Mouse (Mus musculus): ENCODE data around the gene Ermap.

The Ermap gene

GRCm38 (mm10) chr4:119188060-119188785, 1.6 kb downstream of the Ermap start:
- DNase-seq (ENCODE audit: extremely low read depth, low read depth): peak; percentile 87

DNA sequence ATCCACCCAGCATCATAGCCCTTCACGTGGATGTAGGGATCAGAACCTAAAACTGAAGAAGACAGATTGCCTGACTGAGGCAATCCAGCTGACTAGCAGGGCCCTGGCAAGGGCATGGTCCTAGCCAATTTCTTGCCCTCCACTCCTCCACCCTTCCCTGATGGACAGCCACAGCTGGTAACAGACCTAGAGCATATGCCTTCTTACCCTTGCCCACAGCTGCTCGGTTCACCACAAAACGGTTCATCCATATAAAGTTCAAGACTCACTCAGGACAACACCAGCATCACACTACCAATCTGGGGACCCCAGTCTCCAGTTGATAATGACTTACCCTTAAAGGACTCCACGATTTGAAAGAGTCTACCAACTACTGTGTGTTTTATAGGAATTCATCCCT, 4.0 kb downstream of the Ermap start:
- DNase-seq (ENCODE audit: extremely low read depth, low read depth): no peak

GRCm38 (mm10) chr4:119183525-119183924, 6.3 kb downstream of the Ermap start:
- DNase-seq (ENCODE audit: extremely low read depth, low read depth): no peak

DNA sequence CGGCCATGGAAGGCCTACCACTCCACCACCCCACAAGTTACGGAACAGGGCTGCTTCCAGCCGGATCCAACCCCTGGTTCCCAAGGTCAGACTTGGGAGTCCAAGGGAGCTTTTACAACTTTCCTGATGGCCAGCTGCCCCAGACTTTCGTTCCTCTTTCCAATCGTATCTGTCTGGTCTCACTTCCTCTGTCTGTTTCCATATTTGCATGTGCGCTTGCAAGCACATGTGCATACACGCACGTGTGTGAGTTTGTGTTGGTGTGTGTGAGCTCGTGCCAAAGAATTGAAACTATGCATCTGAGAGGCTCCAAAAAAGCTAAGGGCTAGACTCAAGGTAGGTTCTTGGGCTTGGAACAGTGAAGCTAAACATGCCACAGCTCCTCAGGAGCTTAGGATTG, 8.4 kb downstream of the Ermap start:
- DNase-seq (ENCODE audit: extremely low read depth, low read depth): no peak

DNA sequence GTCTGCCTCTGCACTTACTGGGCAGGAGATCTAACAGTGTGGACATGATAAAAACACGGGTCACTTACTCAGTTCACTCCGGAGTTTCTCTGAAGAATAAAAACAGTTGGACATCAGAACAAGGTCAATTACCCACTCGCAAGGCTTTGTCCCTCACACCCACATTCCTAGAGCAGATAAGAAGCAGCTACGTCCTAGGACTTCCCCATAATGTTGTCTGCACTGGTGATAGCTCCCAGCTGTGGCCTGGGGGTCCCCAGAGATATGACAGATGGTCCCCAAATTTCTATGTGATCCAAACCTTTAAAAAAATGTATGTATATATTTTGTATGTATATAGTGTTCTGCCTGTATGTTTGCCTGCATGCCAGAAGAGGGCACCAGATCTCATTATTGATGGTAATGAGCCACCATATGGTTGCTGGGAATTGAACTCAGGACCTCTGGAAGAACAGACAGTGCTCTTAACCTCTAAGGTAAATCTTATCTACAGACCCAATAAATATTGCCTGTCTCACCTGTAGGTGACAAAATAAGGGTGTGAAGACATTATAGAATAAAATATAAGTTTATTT, 9.6 kb downstream of the Ermap start:
- peak; percentile 49 for DNase-seq (ENCODE audit: extremely low read depth, low read depth)

DNA sequence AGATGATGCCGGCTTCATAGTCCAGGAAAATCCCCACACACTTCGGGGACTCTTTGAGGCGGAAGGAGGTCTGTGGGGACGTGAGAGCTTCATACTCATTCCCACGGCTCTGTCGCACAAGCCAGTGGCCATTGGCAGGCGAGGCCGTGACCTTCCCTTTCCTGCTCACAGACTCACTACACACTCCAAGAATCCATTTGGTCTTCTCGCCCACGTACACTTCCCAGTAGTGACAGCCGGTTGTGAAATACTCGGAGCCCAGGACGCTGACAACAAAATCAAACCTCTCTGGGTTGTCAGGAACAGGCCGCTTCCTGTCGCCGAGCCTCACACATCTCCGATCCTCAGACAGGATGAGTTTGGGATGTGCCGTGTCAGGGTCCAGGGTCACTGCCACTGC, 11.5 kb downstream of the Ermap start:
- no peak for DNase-seq (ENCODE audit: extremely low read depth, low read depth)

- DNase-seq (ENCODE audit: extremely low read depth, low read depth): no peak
Measured at GRCm38 (mm10) chr4:119177702-119178101, 12.1 kb downstream of the Ermap start.

GRCm38 (mm10) chr4:119173851-119174453, 15.9 kb downstream of the Ermap start, which contains the start of gene Zfp691:
TSS of gene Zfp691 (minus strand) at chr4:119174195.
- peak; percentile 97 for DNase-seq (ENCODE audit: extremely low read depth, low read depth)

GRCm38 (mm10) chr4:119172919-119173650, 16.7 kb downstream of the Ermap start:
- DNase-seq (ENCODE audit: extremely low read depth, low read depth): no peak

DNA sequence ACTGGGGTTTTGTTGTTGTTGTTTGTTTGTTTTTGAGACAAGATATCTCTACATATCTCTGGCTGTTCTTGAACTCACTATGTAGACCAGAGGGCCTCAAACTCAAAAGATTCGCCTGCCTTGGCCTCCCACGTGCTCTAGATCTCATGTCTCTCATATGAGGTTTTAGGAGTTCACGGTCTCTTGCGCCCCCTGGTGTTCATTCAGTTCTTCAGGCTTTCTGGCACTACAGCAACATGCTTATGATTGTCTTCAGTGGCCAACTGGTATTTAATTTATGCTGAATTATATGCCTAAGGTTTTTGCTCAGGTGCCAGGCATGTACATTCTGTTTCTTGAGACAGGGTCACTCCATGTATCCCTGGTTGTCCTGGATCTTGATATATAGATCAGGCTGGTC, 22.1 kb downstream of the Ermap start:
- peak; percentile 81 for DNase-seq (ENCODE audit: extremely low read depth, low read depth)

GRCm38 (mm10) chr4:119167068-119167467, 22.7 kb downstream of the Ermap start:
- DNase-seq (ENCODE audit: extremely low read depth, low read depth): no peak

DNA sequence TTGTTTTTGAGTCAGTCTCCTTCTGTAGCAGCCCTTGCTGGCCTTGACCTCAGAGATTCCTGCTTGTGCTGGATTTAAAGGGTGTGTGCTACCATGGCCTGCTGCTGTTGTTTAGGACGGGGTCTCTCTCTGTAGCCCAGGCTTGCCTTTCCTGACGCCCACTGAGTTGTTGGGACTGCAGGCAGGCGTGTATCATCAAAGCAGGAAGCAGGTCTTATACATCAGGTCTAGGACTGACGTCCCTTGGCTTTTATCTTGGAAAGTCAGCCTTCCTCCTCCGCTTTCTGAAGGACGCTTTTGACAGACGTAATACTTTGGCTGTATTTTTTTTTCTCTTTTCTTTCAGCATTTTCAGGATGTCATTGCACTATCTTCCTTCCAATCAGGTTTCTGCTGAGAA, 23.9 kb downstream of the Ermap start:
- DNase-seq (ENCODE audit: extremely low read depth, low read depth): peak; percentile 71

- DNase-seq (ENCODE audit: extremely low read depth, low read depth): peak; percentile 39
Measured at GRCm38 (mm10) chr4:119162990-119163389, 26.8 kb downstream of the Ermap start.

DNA sequence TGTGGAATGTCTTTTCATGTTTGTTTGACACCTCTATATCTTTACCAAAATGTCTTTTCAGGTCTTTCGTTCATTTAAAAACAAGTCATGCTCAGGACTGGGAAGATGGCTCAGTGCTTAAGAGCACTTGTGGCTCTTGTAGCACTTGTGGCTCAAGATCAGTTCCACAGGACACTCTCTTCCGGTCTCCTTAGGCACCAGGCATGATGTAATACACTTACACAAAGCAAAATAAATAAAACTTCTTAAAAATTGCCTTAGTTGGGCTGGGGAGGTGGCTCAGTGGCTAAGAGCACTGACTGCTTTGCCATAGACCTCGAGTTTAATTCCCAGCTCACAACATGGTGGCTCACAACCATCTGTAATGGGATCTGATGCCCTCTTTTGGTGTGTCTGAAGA, 28.5 kb downstream of the Ermap start:
- no peak for DNase-seq (ENCODE audit: extremely low read depth, low read depth)

DNA sequence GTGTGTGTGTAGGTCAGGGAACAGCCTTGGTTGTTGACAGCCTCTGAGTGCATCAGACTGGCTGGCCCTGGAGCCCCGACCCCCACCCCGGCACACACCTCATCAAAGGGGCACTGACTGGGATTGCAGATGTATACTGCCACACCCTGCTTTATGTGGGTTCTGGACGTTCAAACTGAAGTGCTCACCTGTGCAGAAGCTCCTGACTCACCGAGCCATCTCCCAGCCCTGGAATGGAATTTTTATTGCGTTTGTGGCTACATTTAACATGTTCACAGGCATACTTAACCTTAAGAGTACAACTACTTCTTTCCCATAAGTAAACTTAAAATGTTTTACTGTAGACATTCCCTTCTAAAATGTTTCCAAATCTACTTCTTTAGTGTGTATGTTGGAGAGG, 31.9 kb downstream of the Ermap start:
- no peak for DNase-seq (ENCODE audit: extremely low read depth, low read depth)

- peak; percentile 49 for DNase-seq (ENCODE audit: extremely low read depth, low read depth)
Measured at GRCm38 (mm10) chr4:119157186-119157585, 32.6 kb downstream of the Ermap start.

- no peak for DNase-seq (ENCODE audit: extremely low read depth, low read depth)
Measured at GRCm38 (mm10) chr4:119148741-119149140, 41.1 kb downstream of the Ermap start.

DNA sequence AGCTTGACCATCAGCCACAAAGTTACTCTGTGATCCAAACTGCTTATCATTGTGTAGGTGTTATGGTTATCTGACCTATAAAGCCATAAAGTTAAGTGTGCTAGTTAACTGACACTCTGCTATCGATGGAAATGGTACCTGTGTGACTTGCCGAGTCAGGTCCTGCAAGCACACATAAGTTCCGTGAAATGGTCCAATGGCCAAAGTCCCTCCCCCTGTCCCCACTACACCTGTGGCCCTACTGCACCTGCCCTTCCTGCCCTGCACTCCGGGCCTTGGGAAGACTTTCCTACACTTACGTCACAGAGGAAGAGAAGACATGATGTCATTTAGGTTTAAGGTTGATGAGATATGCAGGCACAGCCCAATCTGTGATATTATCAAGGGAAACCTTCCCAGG, 42.5 kb downstream of the Ermap start:
- DNase-seq (ENCODE audit: extremely low read depth, low read depth): no peak

DNA sequence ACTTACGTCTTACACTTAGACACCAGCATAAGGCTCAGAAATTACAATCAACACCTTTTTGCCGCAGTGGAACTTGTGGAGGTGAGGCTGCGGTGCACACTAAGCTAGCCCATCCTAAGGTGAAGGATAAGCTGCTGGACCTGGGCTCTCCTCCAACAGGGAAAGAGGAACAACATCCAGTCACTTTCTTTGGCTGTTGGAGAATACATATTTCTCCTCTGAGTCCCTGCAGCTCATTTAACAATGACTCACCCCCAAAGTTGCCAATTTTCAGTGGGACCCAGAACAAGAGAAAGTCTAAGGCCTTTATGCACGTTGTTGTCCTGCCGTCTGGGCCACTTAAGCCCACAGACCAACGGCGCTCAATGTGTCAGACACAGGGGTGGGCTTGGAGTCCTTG, 43.0 kb downstream of the Ermap start:
- no peak for DNase-seq (ENCODE audit: extremely low read depth, low read depth)

DNA sequence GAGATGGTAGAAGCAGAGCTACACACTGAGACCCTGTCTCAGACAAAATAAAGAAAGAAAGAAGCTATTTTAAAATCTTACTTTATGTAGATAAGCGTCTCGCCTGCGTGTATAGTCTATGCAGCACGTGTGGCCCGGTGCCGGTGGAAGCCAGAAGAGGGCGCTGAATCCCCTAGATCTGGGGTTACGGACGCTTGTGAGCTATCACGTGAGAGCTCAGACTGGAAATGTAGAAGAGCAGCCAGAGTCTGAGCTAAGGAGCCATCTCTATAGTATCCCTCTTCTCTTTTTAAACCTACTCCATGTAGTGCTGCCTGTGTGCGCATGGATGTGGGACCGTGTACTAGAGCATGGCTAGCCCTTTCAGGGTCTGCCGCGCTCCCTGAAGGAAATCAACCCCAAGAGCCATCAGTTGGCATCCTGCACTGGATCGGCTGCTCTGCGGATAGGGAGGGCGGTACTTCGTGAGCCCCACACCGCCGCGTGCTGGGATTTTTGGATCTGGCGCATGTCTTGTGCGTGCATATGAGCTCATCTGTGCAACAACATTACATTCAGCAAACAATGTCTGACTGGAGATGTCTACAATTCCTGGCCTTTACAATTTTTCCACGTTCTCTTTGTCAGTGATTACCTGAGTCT, 47.5 kb downstream of the Ermap start:
- DNase-seq (ENCODE audit: extremely low read depth, low read depth): peak; percentile 69

DNA sequence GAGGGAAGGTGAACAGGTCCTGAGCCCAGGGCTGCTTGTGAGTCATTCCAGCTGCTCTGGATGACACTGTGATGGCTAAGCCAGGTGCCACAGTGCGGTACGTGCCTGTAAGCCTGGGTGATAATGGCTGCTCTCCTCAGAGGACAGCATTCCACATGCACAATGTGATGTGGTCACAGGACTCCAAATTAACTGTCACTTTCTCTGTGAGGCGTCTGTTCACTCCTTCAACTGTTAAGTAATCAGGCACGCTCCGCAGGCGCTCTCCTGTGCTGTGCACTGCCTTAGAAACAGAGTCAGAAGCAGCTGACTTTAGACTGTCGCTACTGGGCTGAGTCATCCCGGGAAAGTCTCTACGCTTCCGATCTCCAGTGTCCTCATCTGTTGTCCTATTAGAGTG, 48.6 kb downstream of the Ermap start:
- no peak for DNase-seq (ENCODE audit: extremely low read depth, low read depth)

DNA sequence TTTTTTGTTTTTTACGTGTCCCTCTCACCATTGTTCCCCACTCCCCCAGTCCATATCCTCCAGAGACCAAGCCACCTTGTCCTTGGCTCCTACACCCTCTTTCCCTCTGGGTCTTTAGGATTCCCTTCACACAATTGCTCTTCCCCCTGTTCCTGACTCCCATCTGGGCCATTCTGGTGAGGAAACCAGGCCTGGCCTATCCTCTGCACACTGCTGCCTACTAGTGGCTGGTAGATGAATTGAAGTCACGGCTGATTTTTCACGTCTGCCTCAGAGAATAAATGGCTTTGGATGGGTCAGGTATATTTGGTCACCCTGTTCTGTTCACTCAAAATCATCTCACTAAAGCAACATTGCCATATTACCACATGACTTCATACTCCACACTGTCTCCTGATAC, 49.7 kb downstream of the Ermap start:
- DNase-seq (ENCODE audit: extremely low read depth, low read depth): no peak

Data from MEL-GATA-1-ER (cell line).